Mouse (Mus musculus): ENCODE results near the gene Tmem175. TPM values are rescaled to one million over a fixed set of nuclear protein-coding genes. Genes with fewer than 3 reads are reported as not detected.
"Not testable (repeated sequence)": the region's sequence is repeated elsewhere in the genome, so short reads cannot be mapped to it uniquely, and the experiment has no call there.

Tmem175 gene
- polyA plus RNA-seq, 2 experiments, result 8.2 to 12.8 TPM

DNA sequence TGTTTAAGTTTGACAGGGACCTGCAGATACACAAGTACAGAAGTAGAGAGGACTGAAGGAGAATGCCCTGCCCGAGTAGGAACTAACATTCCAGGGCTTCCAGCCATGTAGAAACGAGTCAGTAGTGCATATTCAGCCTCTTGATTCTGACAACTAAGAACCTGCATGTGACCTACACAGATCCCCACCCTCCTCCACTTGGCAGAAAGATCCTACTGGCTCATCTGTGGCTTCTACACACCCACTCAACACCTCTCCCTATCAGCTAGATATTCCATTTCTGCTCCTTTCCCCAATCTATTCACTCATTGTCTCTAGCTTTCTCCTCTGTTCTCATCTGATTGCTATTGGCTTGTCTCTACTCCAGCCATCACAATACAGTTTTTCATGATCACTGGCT lies 7.7 kb upstream of the Tmem175 start:
- TF ChIP-seq CTCF (IDR thresholded peaks at IDR 0.05; ENCODE audit: low read depth) (no peak), EP300 (IDR thresholded peaks at IDR 0.05; ENCODE audit: low read depth) (no peak)
- H3K9me3 ChIP-seq (ENCODE audit: control insufficient read depth, low read length), result no peaks in the 10 kb centered on the region
- no peak overlapping the region for H3K4me2 ChIP-seq (ENCODE audit: low read depth)
- 59% methylated on average over 2 of the region's 2 CpGs for WGBS (ENCODE audit: insufficient replicate concordance)
- H3K4me1 ChIP-seq (replicated peaks; ENCODE audit: control insufficient read depth in 2 of 2, insufficient read depth in 2 of 2, low read length in 1 of 2), result peaks cover 4% of the 10 kb centered on the region in 2 experiments; a peak in 3 of 4 replicates
- no peak overlapping the region for H3K9ac ChIP-seq (replicated peaks)
- no peak for DNase-seq (ENCODE audit: low read depth in 3 of 3, low spot score in 3 of 3)
- H3K27me3 ChIP-seq (ENCODE audit: control insufficient read depth, insufficient read depth, low read length), result no peaks in the 10 kb centered on the region
- no peak overlapping the region for H3K27ac ChIP-seq
- H3K36me3 ChIP-seq (replicated peaks; ENCODE audit: control insufficient read depth, insufficient read depth, low read depth), result peaks cover 41% of the 10 kb centered on the region
- ATAC-seq (ENCODE audit: insufficient read depth), result no peak
- no peak overlapping the region for H3K4me3 ChIP-seq (ENCODE audit: insufficient read depth in 1 of 2, low read depth in 2 of 2, low read length in 2 of 2)

DNA sequence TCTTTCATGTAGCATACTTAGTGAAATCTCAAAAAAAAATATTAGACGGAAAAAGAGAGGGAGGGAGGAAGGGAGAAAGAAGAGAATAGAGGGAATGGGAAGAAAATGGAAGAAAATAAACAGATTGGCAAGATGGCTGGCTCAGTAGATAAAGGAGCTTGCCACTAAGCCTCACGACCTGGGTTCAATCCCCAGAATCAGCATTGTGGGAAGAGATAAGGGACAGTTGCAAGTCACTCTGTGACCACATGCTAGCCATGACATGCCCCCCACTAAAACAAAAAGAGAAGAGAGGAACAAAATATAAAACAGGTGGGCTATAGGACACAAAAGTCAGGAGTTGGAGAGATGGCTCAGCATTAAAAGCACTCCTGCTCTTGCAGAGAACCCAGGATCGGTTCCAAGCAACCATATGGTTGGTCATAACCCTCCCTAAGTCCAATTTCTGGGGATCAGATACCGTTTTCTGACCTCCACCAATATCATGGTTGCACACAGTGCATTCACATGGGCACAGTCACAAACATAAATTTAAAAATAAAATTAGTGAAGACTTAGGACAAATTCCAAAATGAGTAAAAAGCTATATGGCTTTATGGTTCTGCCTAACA lies 3.4 kb upstream of the Tmem175 start:
- Histone ChIP-seq H3K4me1 (replicated peaks; ENCODE audit: control insufficient read depth in 2 of 2, insufficient read depth in 2 of 2, low read length in 1 of 2) (peaks cover 13 to 18% of the 10 kb centered on the region in 2 experiments), H3K4me2 (ENCODE audit: low read depth) (peak overlapping the region; percentile 25; the same call in 1 of the 2 replicates), H3K27ac (no peak overlapping the region), H3K9me3 (ENCODE audit: control insufficient read depth, low read length) (no peaks in the 10 kb centered on the region), H3K27me3 (ENCODE audit: control insufficient read depth, insufficient read depth, low read length) (no peaks in the 10 kb centered on the region), H3K9ac (replicated peaks) (no peak overlapping the region), H3K36me3 (replicated peaks; ENCODE audit: control insufficient read depth, insufficient read depth, low read depth) (peaks cover 28% of the 10 kb centered on the region), H3K4me3 (ENCODE audit: insufficient read depth in 1 of 2, low read depth in 2 of 2, low read length in 2 of 2) (no peak overlapping the region)
- no peak for ATAC-seq (ENCODE audit: insufficient read depth)
- DNase-seq (ENCODE audit: low read depth in 3 of 3, low spot score in 3 of 3), result peak in 1 of 3 experiments; percentile 34
- TF ChIP-seq EP300 (IDR thresholded peaks at IDR 0.05; ENCODE audit: low read depth) (0 out of 2 replicates have a peak, but pooled peaks have one; percentile 30), CTCF (IDR thresholded peaks at IDR 0.05; ENCODE audit: low read depth) (no peak)
- 24% methylated on average over 4 of the region's 4 CpGs for WGBS (ENCODE audit: insufficient replicate concordance)

DNA sequence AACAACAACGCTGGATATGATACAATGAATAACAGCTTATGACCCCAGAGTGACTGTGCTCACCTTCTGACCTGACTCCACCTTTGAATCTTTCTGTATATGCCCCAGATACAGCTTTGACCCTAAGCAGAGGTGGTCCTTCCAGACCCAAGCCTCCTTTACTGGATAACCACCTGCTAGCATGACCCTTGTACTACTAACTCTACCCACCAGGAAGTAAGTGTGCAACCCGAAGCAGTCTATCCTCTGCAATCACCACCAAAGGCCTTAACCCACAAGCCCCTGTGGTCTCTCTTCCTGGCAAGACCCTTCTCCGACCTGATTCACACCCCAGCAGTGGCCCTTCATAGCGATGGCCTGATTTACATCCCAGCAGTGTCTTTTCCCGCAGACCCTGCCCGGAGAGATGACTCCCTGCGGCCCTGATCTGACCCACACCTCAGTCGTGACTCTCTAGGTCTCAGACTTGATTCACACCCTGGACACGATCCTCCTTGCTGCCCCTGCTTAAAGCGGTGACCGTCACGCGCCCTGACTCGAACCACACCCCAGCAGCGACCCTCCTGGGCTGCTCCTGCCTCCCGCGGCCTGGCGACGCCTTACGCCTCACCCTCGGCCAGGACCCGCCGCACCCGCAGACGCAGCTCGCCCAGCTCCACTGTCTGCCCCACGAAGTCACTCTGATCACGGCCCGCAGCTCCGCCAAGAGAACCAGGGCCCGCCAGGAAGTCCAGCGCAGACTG lies 508 bp upstream of the Tmem175 start:
- DNase-seq (ENCODE audit: low read depth in 3 of 3, low spot score in 3 of 3), result peak in 2 of 3 experiments; percentile 5 to 20
- Histone ChIP-seq H3K9ac (replicated peaks) (peak overlapping the region; percentile 80), H3K36me3 (replicated peaks; ENCODE audit: control insufficient read depth, insufficient read depth, low read depth) (peaks cover 9% of the 10 kb centered on the region), H3K4me1 (replicated peaks; ENCODE audit: control insufficient read depth in 2 of 2, insufficient read depth in 2 of 2, low read length in 1 of 2) (peaks cover 13 to 18% of the 10 kb centered on the region in 2 experiments), H3K4me2 (ENCODE audit: low read depth) (peak overlapping the region; percentile 93), H3K27ac (peak overlapping the region; percentile 54), H3K4me3 (ENCODE audit: insufficient read depth in 1 of 2, low read depth in 2 of 2, low read length in 2 of 2) (peak overlapping the region; percentile 70 to 83), H3K27me3 (ENCODE audit: control insufficient read depth, insufficient read depth, low read length) (no peaks in the 10 kb centered on the region), H3K9me3 (ENCODE audit: control insufficient read depth, low read length) (no peaks in the 10 kb centered on the region)
- WGBS (ENCODE audit: insufficient replicate concordance), result under 1% methylated on average over 32 of the region's 32 CpGs
- ATAC-seq (ENCODE audit: insufficient read depth), result peak; percentile 85
- TF ChIP-seq EP300 (IDR thresholded peaks at IDR 0.05; ENCODE audit: low read depth) (no peak), CTCF (IDR thresholded peaks at IDR 0.05; ENCODE audit: low read depth) (no peak)

DNA sequence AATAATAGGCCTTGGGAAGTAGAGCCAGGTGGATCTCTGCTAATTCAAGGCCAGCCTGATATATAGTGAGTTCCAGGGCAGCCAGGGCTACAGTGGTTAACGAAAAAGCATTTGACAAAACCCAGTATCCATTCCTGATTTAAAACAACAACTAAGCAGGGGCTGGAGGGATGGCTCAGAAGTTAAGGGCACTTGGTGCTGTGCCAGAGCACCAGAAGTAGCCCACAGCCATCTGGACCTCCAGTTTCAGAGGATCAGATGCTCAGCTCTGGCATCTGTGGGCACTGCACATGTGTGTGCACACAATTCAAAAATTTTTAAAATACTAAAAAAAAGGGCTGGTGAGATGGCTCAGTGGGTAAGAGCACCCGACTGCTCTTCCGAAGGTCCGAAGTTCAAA lies 4.1 kb downstream of the Tmem175 start:
- TF ChIP-seq EP300 (IDR thresholded peaks at IDR 0.05; ENCODE audit: low read depth), result no peak
- TF ChIP-seq CTCF (IDR thresholded peaks at IDR 0.05; ENCODE audit: low read depth), result no peak
- 95% methylated on average over 4 of the region's 4 CpGs for WGBS (ENCODE audit: insufficient replicate concordance)
- Histone ChIP-seq H3K27ac (no peak overlapping the region), H3K27me3 (ENCODE audit: control insufficient read depth, insufficient read depth, low read length) (no peaks in the 10 kb centered on the region), H3K4me3 (ENCODE audit: insufficient read depth in 1 of 2, low read depth in 2 of 2, low read length in 2 of 2) (no peak overlapping the region), H3K4me2 (ENCODE audit: low read depth) (no peak overlapping the region), H3K4me1 (replicated peaks; ENCODE audit: control insufficient read depth in 2 of 2, insufficient read depth in 2 of 2, low read length in 1 of 2) (peaks cover 4 to 7% of the 10 kb centered on the region in 2 experiments), H3K36me3 (replicated peaks; ENCODE audit: control insufficient read depth, insufficient read depth, low read depth) (no peaks in the 10 kb centered on the region), H3K9me3 (ENCODE audit: control insufficient read depth, low read length) (no peaks in the 10 kb centered on the region), H3K9ac (replicated peaks) (no peak overlapping the region)
- no peak for ATAC-seq (ENCODE audit: insufficient read depth)
- DNase-seq (ENCODE audit: low read depth in 3 of 3, low spot score in 3 of 3), result no peak

DNA sequence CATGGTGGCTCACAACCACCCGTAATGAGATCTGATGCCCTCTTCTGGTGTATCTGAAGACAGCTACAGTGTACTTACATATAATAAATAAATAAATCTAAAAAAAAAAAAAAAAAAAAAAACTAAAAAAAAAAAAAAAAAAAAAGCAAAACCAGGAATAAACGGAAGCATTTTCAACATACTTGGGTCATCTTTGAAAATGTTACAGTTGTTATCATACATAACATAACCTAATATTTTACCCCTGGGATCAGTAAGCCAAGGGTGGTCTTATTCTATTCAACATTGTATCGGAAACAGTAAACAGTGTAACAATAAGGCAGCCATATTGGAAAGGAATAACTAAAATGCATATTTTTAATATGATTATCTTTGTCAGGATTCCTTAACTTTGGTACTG lies 4.5 kb downstream of the Tmem175 start:
- not testable (repeated sequence) for ATAC-seq (ENCODE audit: insufficient read depth); H3K27ac ChIP-seq; H3K4me3 ChIP-seq (ENCODE audit: insufficient read depth in 1 of 2, low read depth in 2 of 2, low read length in 2 of 2); H3K36me3 ChIP-seq (replicated peaks; ENCODE audit: control insufficient read depth, insufficient read depth, low read depth); H3K9me3 ChIP-seq (ENCODE audit: control insufficient read depth, low read length); H3K27me3 ChIP-seq (ENCODE audit: control insufficient read depth, insufficient read depth, low read length); H3K9ac ChIP-seq (replicated peaks); DNase-seq (ENCODE audit: low read depth in 3 of 3, low spot score in 3 of 3); H3K4me2 ChIP-seq (ENCODE audit: low read depth); H3K4me1 ChIP-seq (replicated peaks; ENCODE audit: control insufficient read depth in 2 of 2, insufficient read depth in 2 of 2, low read length in 1 of 2)
- 78% methylated on average over 2 of the region's 3 CpGs for WGBS (ENCODE audit: insufficient replicate concordance)
